Mouse (Mus musculus): ENCODE data around the gene Obsl1. TPM values are rescaled to one million over a fixed set of nuclear protein-coding genes. Genes with fewer than 3 reads are reported as not detected.

Obsl1 gene
- total RNA-seq, 2 experiments from 2014 or later: not detected

GRCm38 (mm10) chr1:75443247-75444024, 62.8 kb downstream of the Obsl1 start:
- ATAC-seq (replicated peaks; ENCODE audit: low FRiP score, poor library complexity, severe bottlenecking): no peak

GRCm38 (mm10) chr1:75442811-75443210, 63.4 kb downstream of the Obsl1 start:
- no peak for ATAC-seq (replicated peaks; ENCODE audit: low FRiP score, poor library complexity, severe bottlenecking)

- ATAC-seq (replicated peaks; ENCODE audit: low FRiP score, poor library complexity, severe bottlenecking): no peak
Measured at GRCm38 (mm10) chr1:75442171-75442570, 64.1 kb downstream of the Obsl1 start.

GRCm38 (mm10) chr1:75441471-75441996, 64.7 kb downstream of the Obsl1 start:
- no peak for ATAC-seq (replicated peaks; ENCODE audit: low FRiP score, poor library complexity, severe bottlenecking)

- no peak for ATAC-seq (replicated peaks; ENCODE audit: low FRiP score, poor library complexity, severe bottlenecking)
Measured at GRCm38 (mm10) chr1:75440661-75441060, 65.6 kb downstream of the Obsl1 start.

- ATAC-seq (replicated peaks; ENCODE audit: low FRiP score, poor library complexity, severe bottlenecking): no peak
Measured at GRCm38 (mm10) chr1:75438782-75439181, 67.5 kb downstream of the Obsl1 start.

GRCm38 (mm10) chr1:75435475-75436328, 70.5 kb downstream of the Obsl1 start, which contains the start of gene Gmppa:
Gene Gmppa (plus strand): TSS chr1:75435930.
- no peak for ATAC-seq (replicated peaks; ENCODE audit: low FRiP score, poor library complexity, severe bottlenecking)

Other genes with a start within 250 kb of the Obsl1 start
- not detected in 2 replicates for gene Ptprn, start 241.9 kb downstream of the Obsl1 start, total RNA-seq (2015; ENCODE audit: low replicate concordance)
- not detected in 2 replicates for gene Ptprn, start 241.9 kb downstream of the Obsl1 start, total RNA-seq (2017; ENCODE audit: low replicate concordance)
- gene Resp18, start 228.0 kb downstream of the Obsl1 start, total RNA-seq (2015; ENCODE audit: low replicate concordance): not detected in 2 replicates
- gene Resp18, start 228.0 kb downstream of the Obsl1 start, total RNA-seq (2017; ENCODE audit: low replicate concordance): not detected in 2 replicates
- gene Dnpep, start 188.5 kb downstream of the Obsl1 start, total RNA-seq (2015; ENCODE audit: low replicate concordance): 14.0 and 20.3 TPM in 2 replicates
- gene Dnpep, start 188.5 kb downstream of the Obsl1 start, total RNA-seq (2017; ENCODE audit: low replicate concordance): 7.7 and 11.8 TPM in 2 replicates
- not detected in 2 replicates for gene Des, start 146.1 kb downstream of the Obsl1 start, total RNA-seq (2015; ENCODE audit: low replicate concordance)
- not detected in 2 replicates for gene Des, start 146.1 kb downstream of the Obsl1 start, total RNA-seq (2017; ENCODE audit: low replicate concordance)
- not detected in 2 replicates for gene Speg, start 131.2 kb downstream of the Obsl1 start, total RNA-seq (2015; ENCODE audit: low replicate concordance)
- 1.7 TPM in 1 of 2 replicates, not detected in the other for gene Speg, start 131.2 kb downstream of the Obsl1 start, total RNA-seq (2017; ENCODE audit: low replicate concordance)
- gene Gmppa, start 70.5 kb downstream of the Obsl1 start, total RNA-seq (2015; ENCODE audit: low replicate concordance): 2.9 and 14.4 TPM in 2 replicates
- gene Gmppa, start 70.5 kb downstream of the Obsl1 start, total RNA-seq (2017; ENCODE audit: low replicate concordance): 6.1 and 20.1 TPM in 2 replicates
- not detected in 2 replicates for gene Asic4, start 56.0 kb downstream of the Obsl1 start, total RNA-seq (2015; ENCODE audit: low replicate concordance)
- gene Asic4, start 56.0 kb downstream of the Obsl1 start, total RNA-seq (2017; ENCODE audit: low replicate concordance): not detected in 2 replicates
- 0.42 TPM in 1 of 2 replicates, not detected in the other for gene Chpf, start 27.1 kb downstream of the Obsl1 start, total RNA-seq (2015; ENCODE audit: low replicate concordance)
- gene Chpf, start 27.1 kb downstream of the Obsl1 start, total RNA-seq (2017; ENCODE audit: low replicate concordance): 0.26 and 1.3 TPM in 2 replicates
- gene Tmem198, start 26.9 kb downstream of the Obsl1 start, total RNA-seq (2015; ENCODE audit: low replicate concordance): not detected in 2 replicates
- not detected in 2 replicates for gene Tmem198, start 26.9 kb downstream of the Obsl1 start, total RNA-seq (2017; ENCODE audit: low replicate concordance)
- not detected in 2 replicates for gene Inha, start 625 bp upstream of the Obsl1 start, total RNA-seq (2015; ENCODE audit: low replicate concordance)
- gene Inha, start 625 bp upstream of the Obsl1 start, total RNA-seq (2017; ENCODE audit: low replicate concordance): not detected in 2 replicates
- gene Stk11ip, start 15.1 kb upstream of the Obsl1 start, total RNA-seq (2015; ENCODE audit: low replicate concordance): 10.9 and 14.0 TPM in 2 replicates
- gene Stk11ip, start 15.1 kb upstream of the Obsl1 start, total RNA-seq (2017; ENCODE audit: low replicate concordance): 14.3 and 31.6 TPM in 2 replicates
- not detected in 2 replicates for gene Slc4a3, start 39.8 kb upstream of the Obsl1 start, total RNA-seq (2015; ENCODE audit: low replicate concordance)
- 0.09 and 1.5 TPM in 2 replicates for gene Slc4a3, start 39.8 kb upstream of the Obsl1 start, total RNA-seq (2017; ENCODE audit: low replicate concordance)

All from erythroblast, adult 5-6 weeks (primary cell).